ENCODE assay signal across 7 mouse cellular contexts in the genomic region with DNA sequence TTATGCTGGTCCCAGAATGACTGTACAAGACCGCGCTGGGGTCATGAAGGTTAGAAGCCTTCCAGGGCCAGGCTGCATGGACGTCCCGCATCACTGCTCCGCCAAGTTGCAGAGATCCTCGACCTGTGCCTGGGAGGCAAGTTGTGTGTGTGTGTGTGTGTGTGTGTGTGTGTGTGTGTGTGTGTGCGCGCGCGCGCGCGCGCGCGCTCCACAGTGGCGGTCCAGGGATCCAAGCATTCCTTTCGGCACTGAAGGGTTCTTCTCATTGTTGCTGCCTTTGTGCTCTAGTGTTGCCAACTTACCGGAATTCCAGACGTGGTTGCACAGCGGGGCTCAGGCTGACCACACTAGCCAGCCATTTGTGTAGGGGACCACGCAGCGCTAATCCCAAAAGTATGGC. TPM values are rescaled to one million over a fixed set of nuclear protein-coding genes. Genes with fewer than 3 reads are reported as not detected.
DNase-seq lines count a peak whose midpoint lies in the region; ATAC-seq and TF ChIP-seq lines count a peak whose summit lies in the region.

No protein-coding gene starts in this region.

- no peaks in the 10 kb centered on the region for H3K36me3 ChIP-seq in forebrain, embryonic 10.5 days (replicated peaks)
- H3K36me3 ChIP-seq in kidney, embryonic 15.5 days = no peaks in the 10 kb centered on the region
- H3K36me3 ChIP-seq in midbrain, embryonic 12.5 days = no peaks in the 10 kb centered on the region

- peaks cover 73% of the 10 kb centered on the region for H3K27me3 ChIP-seq in forebrain, embryonic 10.5 days (ENCODE audit: poor library complexity, severe bottlenecking)
- H3K27me3 ChIP-seq in kidney, embryonic 15.5 days = peaks cover 68% of the 10 kb centered on the region
- peaks cover 66% of the 10 kb centered on the region for H3K27me3 ChIP-seq in midbrain, embryonic 12.5 days

- no peaks in the 10 kb centered on the region for H3K9me3 ChIP-seq in forebrain, embryonic 10.5 days
- no peaks in the 10 kb centered on the region for H3K9me3 ChIP-seq in kidney, embryonic 15.5 days (replicated peaks)
- H3K9me3 ChIP-seq in midbrain, embryonic 12.5 days = no peaks in the 10 kb centered on the region

- peak; percentile 37; the same call in 1 of the 2 replicates for ATAC-seq in kidney, embryonic 15.5 days (replicated peaks; ENCODE audit: low FRiP score)
- no peak for ATAC-seq in midbrain, embryonic 12.5 days (ENCODE audit: low FRiP score, low read depth)
- no peak for ATAC-seq in granulocyte monocyte progenitor cell, adult 5-6 weeks (replicated peaks; ENCODE audit: poor library complexity, severe bottlenecking)

- no peak for TF ChIP-seq CTCF in brain, embryonic 14.5 days (IDR thresholded peaks at IDR 0.05; ENCODE audit: borderline replicate concordance, extremely low read depth, insufficient read depth, insufficient read length)

- H3K27ac ChIP-seq in forebrain, embryonic 10.5 days = peak overlapping the region; percentile 56
- H3K27ac ChIP-seq in kidney, embryonic 15.5 days = 0 out of 2 replicates have a peak overlapping the region, but pooled peaks have one; percentile 28
- no peak overlapping the region for H3K27ac ChIP-seq in midbrain, embryonic 12.5 days (replicated peaks)

- WGBS in forebrain, embryonic 10.5 days = 0% methylated on average over 22 of the region's 23 CpGs
- WGBS in kidney, embryonic 15.5 days = under 1% methylated on average over 23 of the region's 23 CpGs
- WGBS in midbrain, embryonic 12.5 days = 0% methylated on average over 23 of the region's 23 CpGs

- peaks cover 46% of the 10 kb centered on the region for H3K4me1 ChIP-seq in forebrain, embryonic 10.5 days
- H3K4me1 ChIP-seq in kidney, embryonic 15.5 days = peaks cover 39% of the 10 kb centered on the region
- H3K4me1 ChIP-seq in midbrain, embryonic 12.5 days = peaks cover 38% of the 10 kb centered on the region

- no peak overlapping the region for H3K9ac ChIP-seq in kidney, embryonic 15.5 days
- H3K9ac ChIP-seq in midbrain, embryonic 12.5 days (replicated peaks) = peak overlapping the region; percentile 31; the same call in 1 of the 2 replicates

- TF ChIP-seq POLR2A in brain, embryonic 14.5 days (IDR thresholded peaks at IDR 0.05; ENCODE audit: borderline replicate concordance, extremely low read depth, insufficient read depth, insufficient read length, poor library complexity, severe bottlenecking) = no peak

- H3K4me3 ChIP-seq in forebrain, embryonic 10.5 days = peak overlapping the region; percentile 84
- peak overlapping the region; percentile 32 for H3K4me3 ChIP-seq in kidney, embryonic 15.5 days (replicated peaks)
- H3K4me3 ChIP-seq in midbrain, embryonic 12.5 days = peak overlapping the region; percentile 35

- peak overlapping the region; percentile 99 for H3K4me2 ChIP-seq in kidney, embryonic 15.5 days
- peak overlapping the region; percentile 72 for H3K4me2 ChIP-seq in midbrain, embryonic 12.5 days (replicated peaks)

- peak; percentile 50 for DNase-seq in brain, embryonic 14.5 days (ENCODE audit: low read depth)
- peak; percentile 67 for DNase-seq in forebrain, embryonic 10.5 days (ENCODE audit: extremely low spot score, low spot score)
- no peak for DNase-seq in gastrocnemius, postnatal 10 days
- DNase-seq in adipocyte (ENCODE audit: low spot score) = no peak

RNA-seq across cellular contexts. Expression of gene Lrp2, which starts 2.0 kb away (rescaled TPM):
- polyA plus RNA-seq in brain, embryonic 14.5 days (2012; rRNA removed) = 2.0 and 3.4 TPM in 2 replicates
- 3.3 TPM in 2 replicates for polyA plus RNA-seq in forebrain, embryonic 10.5 days (2016; fragmentation: Nextera tagmentation; extraction: Ambion mirVana)
- polyA plus RNA-seq in kidney, embryonic 15.5 days (2015; fragmentation: Nextera tagmentation; extraction: Ambion mirVana) = 14.6 and 15.0 TPM in 2 replicates
- polyA plus RNA-seq in midbrain, embryonic 12.5 days (2016; fragmentation: Nextera tagmentation; extraction: Ambion mirVana) = 5.7 and 6.9 TPM in 2 replicates
- under 1 TPM in 1 of 2 experiments, not detected in 1; 0.02 TPM for total RNA-seq in gastrocnemius, postnatal 10 days (2021)
- not detected in 2 replicates for total RNA-seq in granulocyte monocyte progenitor cell, adult 5-6 weeks (2014; fragmentation: Nextera tagmentation)
- total RNA-seq in granulocyte monocyte progenitor cell, adult 5-6 weeks (2017) = 0.22 TPM in 1 of 2 replicates, not detected in the other

RNA-seq across cellular contexts. Expression of gene Bbs5, which starts 59.1 kb away (rescaled TPM):
- polyA plus RNA-seq in brain, embryonic 14.5 days (2012; rRNA removed) = 18.8 and 19.5 TPM in 2 replicates
- 14.5 and 15.6 TPM in 2 replicates for polyA plus RNA-seq in forebrain, embryonic 10.5 days (2016; fragmentation: Nextera tagmentation; extraction: Ambion mirVana)
- 17.6 and 22.8 TPM in 2 replicates for polyA plus RNA-seq in kidney, embryonic 15.5 days (2015; fragmentation: Nextera tagmentation; extraction: Ambion mirVana)
- polyA plus RNA-seq in midbrain, embryonic 12.5 days (2016; fragmentation: Nextera tagmentation; extraction: Ambion mirVana) = 18.6 and 21.1 TPM in 2 replicates
- 1 to 10 TPM; 4.0 to 4.3 TPM for total RNA-seq in gastrocnemius, postnatal 10 days (2021)
- total RNA-seq in granulocyte monocyte progenitor cell, adult 5-6 weeks (2014; fragmentation: Nextera tagmentation) = 18.0 and 19.5 TPM in 2 replicates
- total RNA-seq in granulocyte monocyte progenitor cell, adult 5-6 weeks (2017) = 5.2 and 8.7 TPM in 2 replicates

Comparison
In these comparisons a context has a peak if more than half of its experiments do, and no peak if none do; other contexts are left out.
1. DNase-seq: peak in brain, embryonic 14.5 days (single experiment) and forebrain, embryonic 10.5 days (single experiment); none in gastrocnemius, postnatal 10 days (single experiment) and adipocyte (single experiment).
2. H3K4me3 ChIP-seq: peak in every context shown above with its lines; median percentile 84 in forebrain, embryonic 10.5 days; 35 in midbrain, embryonic 12.5 days; 32 in kidney, embryonic 15.5 days.